Mouse (Mus musculus) midbrain, embryonic 13.5 days (tissue): Measurements from ENCODE around the gene Vwa2. TPM values are rescaled to one million over a fixed set of nuclear protein-coding genes. Genes with fewer than 3 reads are reported as not detected.

Experiments
- ATAC-seq: fragments of 200-750 bp; cut with Nextera tagmentation; 2 replicates; pipeline ENCODE4 v1.8.0; 2017; ENCODE audit warnings: mild to moderate bottlenecking, moderate TSS enrichment, moderate library complexity
- H3K27ac ChIP-seq: fragments of 300-500 bp; sonication (generic); 2 replicates; pipeline ENCODE4 v1.5.1; 2015; ENCODE audit warnings: inconsistent platforms, mild to moderate bottlenecking, moderate library complexity
- H3K27me3 ChIP-seq: fragments of 300-500 bp; sonication (generic); 2 replicates; pipeline ENCODE4 v1.6.1; 2015; ENCODE audit warnings: mild to moderate bottlenecking, inconsistent platforms
- H3K36me3 ChIP-seq: fragments of 300-500 bp; sonication (generic); 2 replicates; pipeline ENCODE4 v1.6.1; 2015; ENCODE audit warnings: mild to moderate bottlenecking, inconsistent platforms
- H3K4me1 ChIP-seq: fragments of 300-500 bp; sonication (generic); replicated peaks from 2 replicates; pipeline ENCODE4 v1.6.1; 2015; ENCODE audit warnings: inconsistent platforms
- H3K4me2 ChIP-seq: fragments of 300-500 bp; sonication (generic); replicated peaks from 2 replicates; pipeline ENCODE4 v1.6.1; 2015; ENCODE audit warnings: moderate library complexity, mild to moderate bottlenecking, inconsistent platforms
- H3K4me3 ChIP-seq: fragments of 300-500 bp; sonication (generic); replicated peaks from 2 replicates; pipeline ENCODE4 v1.5.1; 2015; ENCODE audit warnings: mild to moderate bottlenecking, inconsistent platforms
- H3K9ac ChIP-seq: fragments of 300-500 bp; sonication (generic); replicated peaks from 2 replicates; pipeline ENCODE4 v1.6.1; 2015; ENCODE audit warnings: mild to moderate bottlenecking, inconsistent platforms
- H3K9me3 ChIP-seq: fragments of 300-500 bp; sonication (generic); 2 replicates; pipeline ENCODE4 v1.6.1; 2016; ENCODE audit warnings: mild to moderate bottlenecking, inconsistent platforms
- WGBS: fragments of 180-500 bp; shearing (Covaris S2); methylation state at CpG from one replicate; pipeline ENCODE4 v1.1.7; 2015; 5-methylcytosine and 5-hydroxymethylcytosine counted together
- polyA plus RNA-seq: library from polyadenylated mRNA; unstranded; fragments of >200 nt; fragmentation: Nextera tagmentation; extraction: Ambion mirVana; gene quantifications from 2 replicates; pipeline ENCODE4 v1.2.1, GENCODE M21; 2015

Vwa2 gene
- polyA plus RNA-seq, 1 experiment from 2014 or later, result 0.36 TPM

- H3K4me2 ChIP-seq, result no peak overlapping the region
- no peaks in the 10 kb centered on the region for H3K27me3 ChIP-seq
- ATAC-seq, result no peak
- H3K27ac ChIP-seq, result no peak overlapping the region
- H3K4me1 ChIP-seq, result 0 out of 2 replicates have a peak, but pooled peaks cover 6% of the 10 kb centered on the region
- H3K9ac ChIP-seq, result no peak overlapping the region
- 94% methylated on average over 5 of the region's 5 CpGs for WGBS
- H3K9me3 ChIP-seq, result no peaks in the 10 kb centered on the region
- no peak overlapping the region for H3K4me3 ChIP-seq
- H3K36me3 ChIP-seq, result no peaks in the 10 kb centered on the region
Observed at GRCm38 (mm10) chr19:56937911-56938310, 63.9 kb downstream of the Vwa2 start.

GRCm38 (mm10) chr19:56939826-56940225 lies 65.8 kb downstream of the Vwa2 start:
- Histone ChIP-seq H3K27ac (no peak overlapping the region), H3K4me3 (no peak overlapping the region), H3K9me3 (no peaks in the 10 kb centered on the region), H3K36me3 (no peaks in the 10 kb centered on the region), H3K4me2 (no peak overlapping the region), H3K4me1 (0 out of 2 replicates have a peak, but pooled peaks cover 6% of the 10 kb centered on the region), H3K27me3 (no peaks in the 10 kb centered on the region), H3K9ac (no peak overlapping the region)
- ATAC-seq, result 0 out of 2 replicates have a peak, but pooled peaks have one; percentile 20
- 52% methylated on average over 9 of the region's 9 CpGs for WGBS

- no peak for ATAC-seq
- Histone ChIP-seq H3K4me2 (no peak overlapping the region), H3K36me3 (no peaks in the 10 kb centered on the region), H3K9ac (no peak overlapping the region), H3K9me3 (no peaks in the 10 kb centered on the region), H3K4me3 (no peak overlapping the region), H3K27me3 (no peaks in the 10 kb centered on the region), H3K4me1 (0 out of 2 replicates have a peak, but pooled peaks cover 6% of the 10 kb centered on the region), H3K27ac (no peak overlapping the region)
- WGBS, result 94% methylated on average over 11 of the region's 11 CpGs
Observed at GRCm38 (mm10) chr19:56940507-56940906, 66.5 kb downstream of the Vwa2 start.

GRCm38 (mm10) chr19:56942216-56942615 lies 68.2 kb downstream of the Vwa2 start:
- H3K9ac ChIP-seq, result no peak overlapping the region
- no peaks in the 10 kb centered on the region for H3K27me3 ChIP-seq
- no peak overlapping the region for H3K4me3 ChIP-seq
- H3K9me3 ChIP-seq, result no peaks in the 10 kb centered on the region
- H3K4me2 ChIP-seq, result no peak overlapping the region
- H3K4me1 ChIP-seq, result 0 out of 2 replicates have a peak, but pooled peaks cover 6% of the 10 kb centered on the region
- H3K36me3 ChIP-seq, result no peaks in the 10 kb centered on the region
- 93% methylated on average over 7 of the region's 7 CpGs for WGBS
- ATAC-seq, result no peak
- no peak overlapping the region for H3K27ac ChIP-seq

- no peak overlapping the region for H3K9ac ChIP-seq
- no peak for ATAC-seq
- no peaks in the 10 kb centered on the region for H3K9me3 ChIP-seq
- 88% methylated on average over 9 of the region's 9 CpGs for WGBS
- no peak overlapping the region for H3K4me3 ChIP-seq
- no peak overlapping the region for H3K4me2 ChIP-seq
- H3K27me3 ChIP-seq, result no peaks in the 10 kb centered on the region
- no peaks in the 10 kb centered on the region for H3K36me3 ChIP-seq
- no peak overlapping the region for H3K27ac ChIP-seq
- 0 out of 2 replicates have a peak, but pooled peaks cover 6% of the 10 kb centered on the region for H3K4me1 ChIP-seq
Observed at GRCm38 (mm10) chr19:56944211-56944610, 70.2 kb downstream of the Vwa2 start.

GRCm38 (mm10) chr19:56944826-56945225 lies 70.8 kb downstream of the Vwa2 start:
- no peaks in the 10 kb centered on the region for H3K9me3 ChIP-seq
- 95% methylated on average over 3 of the region's 3 CpGs for WGBS
- no peaks in the 10 kb centered on the region for H3K36me3 ChIP-seq
- no peak for ATAC-seq
- no peaks in the 10 kb centered on the region for H3K27me3 ChIP-seq
- H3K9ac ChIP-seq, result no peak overlapping the region
- no peak overlapping the region for H3K4me2 ChIP-seq
- H3K4me3 ChIP-seq, result no peak overlapping the region
- no peak overlapping the region for H3K27ac ChIP-seq
- 0 out of 2 replicates have a peak, but pooled peaks cover 3% of the 10 kb centered on the region for H3K4me1 ChIP-seq

- H3K27me3 ChIP-seq, result no peaks in the 10 kb centered on the region
- H3K4me1 ChIP-seq, result no peaks in the 10 kb centered on the region
- 76% methylated on average over 2 of the region's 2 CpGs for WGBS
- H3K27ac ChIP-seq, result no peak overlapping the region
- H3K9ac ChIP-seq, result no peak overlapping the region
- H3K4me3 ChIP-seq, result no peak overlapping the region
- no peak overlapping the region for H3K4me2 ChIP-seq
- no peaks in the 10 kb centered on the region for H3K36me3 ChIP-seq
- no peak for ATAC-seq
- no peaks in the 10 kb centered on the region for H3K9me3 ChIP-seq
Observed at GRCm38 (mm10) chr19:56945621-56946020, 71.6 kb downstream of the Vwa2 start.

- Histone ChIP-seq H3K4me2 (no peak overlapping the region), H3K4me1 (no peaks in the 10 kb centered on the region), H3K4me3 (no peak overlapping the region), H3K9me3 (no peaks in the 10 kb centered on the region), H3K36me3 (no peaks in the 10 kb centered on the region), H3K27ac (no peak overlapping the region), H3K27me3 (no peaks in the 10 kb centered on the region), H3K9ac (no peak overlapping the region)
- ATAC-seq, result no peak
- WGBS, result 93% methylated on average over 7 of the region's 7 CpGs
Observed at GRCm38 (mm10) chr19:56946277-56946676, 72.2 kb downstream of the Vwa2 start.

- no peaks in the 10 kb centered on the region for H3K9me3 ChIP-seq
- no peak for ATAC-seq
- H3K4me2 ChIP-seq, result no peak overlapping the region
- 91% methylated on average over 3 of the region's 3 CpGs for WGBS
- no peaks in the 10 kb centered on the region for H3K27me3 ChIP-seq
- H3K27ac ChIP-seq, result no peak overlapping the region
- no peak overlapping the region for H3K9ac ChIP-seq
- no peaks in the 10 kb centered on the region for H3K4me1 ChIP-seq
- no peaks in the 10 kb centered on the region for H3K36me3 ChIP-seq
- no peak overlapping the region for H3K4me3 ChIP-seq
Observed at GRCm38 (mm10) chr19:56946727-56947126, 72.7 kb downstream of the Vwa2 start.

GRCm38 (mm10) chr19:56947971-56948610 lies 74.0 kb downstream of the Vwa2 start:
- Histone ChIP-seq H3K36me3 (no peaks in the 10 kb centered on the region), H3K4me1 (no peaks in the 10 kb centered on the region), H3K27me3 (no peaks in the 10 kb centered on the region), H3K9me3 (no peaks in the 10 kb centered on the region), H3K4me2 (no peak overlapping the region), H3K9ac (no peak overlapping the region), H3K4me3 (no peak overlapping the region), H3K27ac (no peak overlapping the region)
- WGBS, result 75% methylated on average over 6 of the region's 6 CpGs
- ATAC-seq, result no peak

GRCm38 (mm10) chr19:56949868-56950267 lies 75.8 kb downstream of the Vwa2 start:
- Histone ChIP-seq H3K36me3 (no peaks in the 10 kb centered on the region), H3K27ac (no peak overlapping the region), H3K9ac (no peak overlapping the region), H3K4me2 (no peak overlapping the region), H3K27me3 (no peaks in the 10 kb centered on the region), H3K4me3 (no peak overlapping the region), H3K9me3 (no peaks in the 10 kb centered on the region), H3K4me1 (no peaks in the 10 kb centered on the region)
- no peak for ATAC-seq
- WGBS, result 82% methylated on average over 8 of the region's 8 CpGs

GRCm38 (mm10) chr19:56950818-56951217 lies 76.8 kb downstream of the Vwa2 start:
- no peaks in the 10 kb centered on the region for H3K27me3 ChIP-seq
- H3K9ac ChIP-seq, result no peak overlapping the region
- WGBS, result 87% methylated on average over 7 of the region's 7 CpGs
- no peaks in the 10 kb centered on the region for H3K4me1 ChIP-seq
- no peak overlapping the region for H3K4me2 ChIP-seq
- H3K27ac ChIP-seq, result no peak overlapping the region
- H3K4me3 ChIP-seq, result no peak overlapping the region
- ATAC-seq, result no peak
- no peaks in the 10 kb centered on the region for H3K36me3 ChIP-seq
- no peaks in the 10 kb centered on the region for H3K9me3 ChIP-seq

GRCm38 (mm10) chr19:56953856-56954255 lies 79.8 kb downstream of the Vwa2 start:
- Histone ChIP-seq H3K36me3 (no peaks in the 10 kb centered on the region), H3K27ac (no peak overlapping the region), H3K9ac (no peak overlapping the region), H3K4me2 (no peak overlapping the region), H3K27me3 (no peaks in the 10 kb centered on the region), H3K4me3 (no peak overlapping the region), H3K4me1 (peaks cover 5% of the 10 kb centered on the region), H3K9me3 (no peaks in the 10 kb centered on the region)
- 86% methylated on average over 4 of the region's 4 CpGs for WGBS
- no peak for ATAC-seq
